Mouse (Mus musculus): ENCODE data around the gene Nufip1.
"Not testable (repeated sequence)": the region's sequence is repeated elsewhere in the genome, so short reads cannot be mapped to it uniquely, and the experiment has no call there.

The Nufip1 gene

DNA sequence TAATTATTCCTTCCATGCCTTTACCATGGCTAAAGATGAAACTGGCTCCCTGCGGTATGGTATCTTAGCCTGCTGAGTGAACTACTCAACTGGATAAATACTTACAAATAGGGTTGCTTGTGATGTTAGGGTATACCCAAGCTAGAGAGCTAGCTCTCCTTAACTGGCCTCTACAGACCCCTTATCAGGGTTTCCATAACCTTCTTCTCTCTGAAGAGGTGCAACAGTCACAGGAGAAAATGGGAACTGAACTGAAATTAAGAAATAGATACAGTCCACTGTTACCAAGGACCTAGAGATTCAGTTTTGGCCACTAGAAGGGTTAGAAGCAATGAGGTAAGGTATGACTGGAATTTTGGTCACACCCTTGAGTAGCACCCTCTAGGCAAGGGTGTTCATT lies 34.6 kb downstream of the Nufip1 start:
- no peak for DNase-seq (ENCODE audit: low spot score in 2 of 2)

DNA sequence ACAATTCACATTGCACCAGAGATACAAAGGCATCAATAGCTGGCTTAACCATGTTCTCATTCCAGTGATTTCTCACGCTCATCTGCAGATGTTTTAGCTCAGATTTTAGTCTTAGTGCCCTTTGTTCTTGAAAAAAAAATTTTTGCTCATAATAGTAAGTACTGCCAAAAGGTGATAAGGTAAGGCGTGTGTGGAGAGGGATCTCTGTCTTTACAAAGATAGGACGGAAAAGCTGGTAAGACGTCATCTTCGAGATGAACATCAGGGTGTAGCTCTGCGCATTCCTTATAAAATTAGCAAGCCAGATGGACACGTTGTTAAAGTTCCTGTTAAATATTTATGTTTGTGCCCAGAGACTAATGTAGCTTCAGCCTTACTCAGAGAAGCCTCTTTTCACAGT lies 35.2 kb downstream of the Nufip1 start:
- DNase-seq (ENCODE audit: low spot score in 2 of 2): no peak

DNA sequence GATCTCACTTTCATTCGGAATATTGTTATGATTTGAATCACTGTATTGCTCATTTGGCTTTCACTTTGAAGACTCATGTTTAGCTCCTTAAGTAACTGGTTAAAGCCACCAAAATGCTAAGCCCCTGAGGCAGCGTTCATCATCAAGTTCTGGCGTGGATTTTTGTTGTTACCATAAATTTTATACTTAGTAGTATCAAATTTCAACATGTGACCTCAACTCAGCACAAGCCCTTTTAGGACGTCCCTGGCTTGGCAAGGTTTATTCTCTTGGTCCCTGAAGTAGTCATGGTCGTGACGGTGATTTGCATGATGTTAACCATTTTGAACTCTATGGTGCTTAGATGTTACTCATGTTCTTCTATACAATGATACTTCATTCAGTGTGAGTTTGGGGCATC lies 36.4 kb downstream of the Nufip1 start:
- no peak for DNase-seq (ENCODE audit: low spot score in 2 of 2)

DNA sequence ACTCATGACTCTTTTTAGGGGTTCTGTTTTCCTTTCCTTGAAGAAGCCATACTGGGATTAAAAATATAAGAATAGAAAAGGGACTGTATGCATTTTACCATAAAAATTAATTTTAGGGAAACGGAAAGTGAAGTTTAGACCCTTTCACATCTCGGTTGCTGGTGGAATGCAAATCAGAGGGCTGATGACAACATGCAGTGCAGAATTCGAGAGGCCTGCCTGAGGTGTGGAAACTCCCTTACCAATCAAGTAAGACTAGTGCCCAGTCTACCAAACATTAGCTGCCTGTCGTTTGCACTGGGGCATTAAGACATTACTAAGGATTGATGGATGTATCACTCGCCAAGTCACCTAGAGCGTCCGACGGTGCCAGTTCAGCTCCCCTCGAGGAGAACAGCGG lies 37.6 kb downstream of the Nufip1 start:
- no peak for DNase-seq (ENCODE audit: low spot score in 2 of 2)

DNA sequence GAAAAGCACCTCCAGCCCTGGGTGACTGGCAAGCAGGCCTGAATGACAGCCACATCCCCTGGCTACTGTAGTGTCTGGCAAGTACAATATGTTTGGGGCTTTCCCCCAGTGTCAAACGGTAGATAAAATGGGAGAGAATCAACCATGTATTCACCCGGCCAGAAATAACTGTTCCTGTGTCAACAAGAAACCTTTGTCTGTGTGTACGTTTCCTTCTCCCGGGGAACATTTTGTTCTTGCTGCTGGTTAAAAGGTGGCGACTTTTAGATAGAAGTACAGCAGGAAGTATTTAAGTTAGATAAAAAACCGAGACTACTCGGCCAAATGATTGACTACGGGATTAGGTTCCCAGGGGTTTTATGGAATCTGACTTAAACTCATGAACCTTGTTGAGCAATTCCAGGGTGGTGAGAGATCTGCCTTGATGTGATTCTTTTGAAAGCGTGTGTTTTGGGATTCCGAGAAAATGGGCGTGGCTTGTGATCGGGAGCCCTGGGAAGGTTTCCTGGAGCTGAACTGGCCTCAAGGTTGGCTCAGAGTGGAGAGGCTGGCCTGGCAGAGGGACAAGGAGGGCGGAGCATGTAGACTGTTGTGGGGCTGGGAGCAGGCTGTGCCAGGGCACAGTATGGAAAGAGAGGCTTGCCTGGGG lies 39.0 kb downstream of the Nufip1 start:
- DNase-seq (ENCODE audit: low spot score in 2 of 2): peak; percentile 57 to 77

DNA sequence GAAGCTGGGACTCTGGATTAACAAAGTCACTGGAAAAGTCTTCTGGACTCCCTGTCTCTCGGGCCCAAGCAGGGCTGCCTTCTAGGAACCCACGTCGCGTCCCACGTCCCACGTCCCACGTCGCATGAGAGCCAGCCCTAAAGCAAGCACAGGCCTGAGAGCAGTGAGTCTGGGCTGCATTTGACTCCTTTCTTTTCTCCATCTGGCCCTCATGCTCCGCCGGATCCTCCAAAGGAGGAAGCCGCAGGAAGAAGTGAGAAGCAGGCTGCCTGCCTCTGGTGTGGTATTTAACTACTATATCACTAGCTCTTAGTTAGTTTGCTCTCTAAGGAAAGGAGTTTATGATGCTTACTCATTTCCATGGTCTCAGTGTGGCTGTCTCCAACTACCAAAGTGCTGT lies 39.8 kb downstream of the Nufip1 start:
- DNase-seq (ENCODE audit: low spot score in 2 of 2): no peak

DNA sequence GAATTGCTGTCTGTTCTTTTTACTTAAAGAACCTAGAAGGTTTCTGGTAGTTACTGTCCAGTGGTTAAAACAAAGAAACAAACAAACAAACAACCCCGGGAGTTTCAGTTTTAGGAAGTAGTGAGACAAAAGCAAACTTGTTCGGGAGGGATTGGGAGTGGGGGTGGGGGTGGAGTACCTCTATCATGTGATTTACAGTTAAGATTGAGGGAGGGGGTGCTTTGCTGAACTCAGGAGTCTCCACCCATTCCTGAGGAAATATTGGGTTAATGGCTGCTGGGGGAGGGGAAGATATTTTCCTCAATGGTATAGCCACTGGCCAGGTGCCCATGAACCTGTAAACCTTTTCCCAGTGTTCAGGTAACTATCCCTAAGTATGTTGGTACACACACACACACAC lies 40.3 kb downstream of the Nufip1 start:
- DNase-seq (ENCODE audit: low spot score in 2 of 2): no peak

DNA sequence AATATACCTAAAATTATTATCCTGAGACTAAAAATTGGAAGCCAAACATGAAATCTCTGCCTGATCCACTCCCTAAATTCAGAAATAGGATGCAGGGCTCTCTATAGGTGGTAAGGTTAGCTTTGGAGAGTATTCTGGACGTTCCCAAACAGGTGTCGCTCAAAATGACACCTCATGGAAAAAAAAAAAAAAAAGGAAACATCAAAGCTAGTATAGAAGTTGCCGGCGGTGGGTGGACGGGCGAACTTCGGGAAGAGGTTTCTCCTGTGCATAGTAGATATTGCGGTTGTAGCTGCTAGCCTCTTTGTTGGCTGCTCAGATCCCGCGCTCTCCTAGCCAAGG lies 41.1 kb downstream of the Nufip1 start:
- no peak for DNase-seq (ENCODE audit: low spot score in 2 of 2)

DNA sequence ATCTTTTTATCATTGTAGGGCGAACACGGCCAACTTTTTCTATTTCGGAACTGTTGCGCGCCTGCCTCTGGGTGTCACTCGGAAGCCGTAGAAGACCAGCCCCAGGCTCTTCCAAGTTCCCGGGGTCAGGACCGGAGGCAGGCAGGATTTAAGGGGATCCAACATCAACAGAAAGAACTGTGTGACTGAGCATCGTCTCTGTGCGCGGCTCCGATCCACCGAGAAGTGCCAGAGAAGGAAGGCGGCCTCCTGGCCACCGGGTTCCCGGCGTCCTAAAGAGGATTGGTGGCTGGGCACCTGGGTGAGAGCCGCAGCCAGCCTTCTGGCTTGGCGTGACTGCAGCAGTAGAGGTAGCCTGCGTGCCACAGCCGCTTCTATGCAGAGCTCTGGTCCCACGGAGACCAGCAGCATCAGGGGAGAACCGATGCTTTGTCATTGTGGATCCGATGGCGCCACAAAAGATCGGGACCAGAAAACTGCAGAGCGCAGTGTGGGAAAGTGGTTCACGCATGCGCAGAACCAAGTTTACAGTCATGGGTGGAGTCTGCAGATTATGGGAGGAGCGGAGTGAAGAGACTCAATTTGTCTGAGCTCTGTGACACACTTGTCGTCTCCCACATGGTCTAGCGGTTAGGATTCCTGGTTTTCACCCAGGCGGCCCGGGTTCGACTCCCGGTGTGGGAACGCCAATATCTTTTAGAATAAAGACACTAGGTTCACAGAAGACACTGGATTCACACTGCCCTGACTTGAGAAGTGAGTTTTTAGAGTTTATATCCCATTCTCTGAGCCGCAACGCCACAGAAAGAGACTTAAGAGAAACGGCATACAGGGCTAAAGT lies 41.7 kb downstream of the Nufip1 start:
- peak; percentile 89 to 91 for DNase-seq (ENCODE audit: low spot score in 2 of 2)

DNA sequence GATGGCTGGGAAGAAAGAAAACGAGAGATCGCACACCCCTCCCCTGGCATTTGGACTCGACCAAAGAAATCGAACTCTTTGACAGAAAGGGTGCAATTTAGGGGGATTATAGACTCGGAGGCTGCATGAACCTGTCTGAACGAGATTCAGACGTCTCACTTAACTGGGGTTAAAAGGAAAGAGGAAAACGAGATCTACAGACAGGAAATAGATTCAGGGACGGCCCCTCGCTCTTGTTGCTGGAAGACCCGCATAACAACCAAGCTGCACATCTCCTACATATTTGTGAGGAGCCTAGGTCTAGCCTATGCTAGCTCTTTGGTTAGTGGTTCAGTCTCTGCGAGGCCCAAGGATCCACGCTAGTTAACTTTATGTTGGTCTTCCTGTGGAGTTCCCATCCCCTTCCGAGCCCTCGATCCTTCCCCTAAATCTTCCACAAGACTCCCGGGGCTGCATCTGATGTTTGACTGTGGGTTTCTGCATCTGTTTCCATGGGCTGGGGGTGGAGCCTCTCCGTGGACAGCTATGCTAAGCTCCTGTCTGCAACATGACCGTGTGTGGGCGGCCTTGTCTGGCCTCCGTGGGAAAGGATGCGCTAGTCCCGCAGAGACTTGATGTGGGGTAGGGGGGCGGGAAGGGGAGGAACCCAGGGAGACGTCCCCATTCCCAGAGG lies 42.4 kb downstream of the Nufip1 start:
- DNase-seq (ENCODE audit: low spot score in 2 of 2): no peak

DNA sequence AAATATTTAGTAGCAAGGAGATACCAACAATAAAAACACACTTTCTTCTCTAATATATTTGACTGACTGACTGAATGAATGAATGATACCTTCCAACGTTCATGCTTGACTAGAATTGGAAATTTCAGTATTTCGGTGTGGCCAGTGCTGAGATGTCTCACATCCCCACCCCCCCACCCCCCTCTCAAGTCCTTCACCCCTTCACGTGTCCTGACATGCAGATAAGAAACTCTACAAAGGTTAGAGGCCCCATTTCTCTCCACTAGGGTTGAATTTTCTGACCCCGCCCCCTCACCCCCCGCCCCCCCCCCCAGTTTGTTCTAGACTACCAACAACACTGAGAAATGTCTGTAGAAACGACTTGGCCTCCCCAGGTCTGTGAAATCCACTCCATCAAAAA lies 43.1 kb downstream of the Nufip1 start:
- DNase-seq (ENCODE audit: low spot score in 2 of 2): no peak

DNA sequence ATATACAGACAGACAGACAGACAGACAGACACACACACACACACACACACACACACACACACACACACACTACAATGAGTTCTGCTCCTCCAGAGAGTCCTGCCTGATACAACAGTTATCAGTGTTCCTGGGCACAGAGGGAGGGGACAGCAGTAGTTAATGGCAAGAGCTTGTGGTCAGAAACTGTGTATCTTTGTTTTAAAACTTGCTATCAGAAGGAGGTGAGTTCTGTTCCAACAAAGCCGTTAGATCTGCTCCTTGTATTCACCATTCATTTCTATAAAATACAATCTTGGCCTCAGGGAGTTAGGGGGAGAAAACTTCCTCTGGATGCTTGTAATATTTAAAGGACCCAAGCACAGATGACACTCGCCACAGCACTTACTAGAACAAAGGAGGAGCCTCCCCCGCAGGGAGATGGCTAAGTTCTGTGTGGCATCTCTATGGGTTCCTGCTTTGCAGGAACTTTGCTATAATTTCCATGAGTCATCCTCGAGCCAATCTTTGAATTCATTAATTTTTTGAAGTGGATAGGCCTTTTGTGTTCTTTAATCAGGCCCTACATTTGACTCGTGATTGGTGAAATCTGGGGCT lies 47.6 kb downstream of the Nufip1 start:
- no peak for DNase-seq (ENCODE audit: low spot score in 2 of 2)

DNA sequence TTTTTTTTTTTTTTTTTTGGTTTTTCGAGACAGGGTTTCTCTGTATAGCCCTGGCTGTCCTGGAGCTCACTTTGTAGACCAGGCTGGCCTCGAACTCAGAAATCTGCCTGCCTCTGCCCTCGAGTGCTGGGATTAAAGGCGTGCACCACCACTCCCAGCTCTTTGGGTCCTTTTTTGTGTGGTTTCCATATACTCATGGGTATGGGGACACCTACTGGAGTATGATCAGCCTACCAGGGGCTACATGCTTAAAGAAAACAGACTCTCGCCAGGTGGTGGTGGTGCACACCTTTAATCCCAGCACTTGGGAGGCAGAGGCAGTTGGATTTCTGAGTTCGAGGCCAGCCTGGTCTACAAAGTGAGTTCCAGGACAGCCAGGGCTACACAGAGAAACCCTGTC lies 49.9 kb downstream of the Nufip1 start:
- not testable (repeated sequence) for DNase-seq (ENCODE audit: low spot score in 2 of 2)

DNA sequence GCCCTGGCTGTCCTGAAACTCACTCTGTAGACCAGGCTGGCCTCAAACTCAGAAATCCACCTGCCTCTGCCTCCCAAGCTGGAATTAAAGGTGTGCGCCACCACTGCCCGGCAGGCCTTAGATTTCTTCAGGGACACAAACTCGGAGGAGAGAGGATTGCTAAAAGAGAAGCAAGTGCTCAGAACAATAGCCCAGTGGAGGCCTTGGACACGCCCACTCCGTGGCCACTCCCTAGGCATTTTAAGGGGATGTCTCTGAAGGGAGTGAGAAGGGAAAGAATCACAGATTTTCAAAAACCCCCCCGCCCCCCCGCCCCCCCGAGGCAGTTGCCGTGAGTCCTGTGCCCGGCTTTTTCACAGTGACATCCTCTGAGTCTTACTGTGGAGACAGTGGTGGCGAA lies 53.5 kb downstream of the Nufip1 start:
- DNase-seq (ENCODE audit: low spot score in 2 of 2): no peak

DNA sequence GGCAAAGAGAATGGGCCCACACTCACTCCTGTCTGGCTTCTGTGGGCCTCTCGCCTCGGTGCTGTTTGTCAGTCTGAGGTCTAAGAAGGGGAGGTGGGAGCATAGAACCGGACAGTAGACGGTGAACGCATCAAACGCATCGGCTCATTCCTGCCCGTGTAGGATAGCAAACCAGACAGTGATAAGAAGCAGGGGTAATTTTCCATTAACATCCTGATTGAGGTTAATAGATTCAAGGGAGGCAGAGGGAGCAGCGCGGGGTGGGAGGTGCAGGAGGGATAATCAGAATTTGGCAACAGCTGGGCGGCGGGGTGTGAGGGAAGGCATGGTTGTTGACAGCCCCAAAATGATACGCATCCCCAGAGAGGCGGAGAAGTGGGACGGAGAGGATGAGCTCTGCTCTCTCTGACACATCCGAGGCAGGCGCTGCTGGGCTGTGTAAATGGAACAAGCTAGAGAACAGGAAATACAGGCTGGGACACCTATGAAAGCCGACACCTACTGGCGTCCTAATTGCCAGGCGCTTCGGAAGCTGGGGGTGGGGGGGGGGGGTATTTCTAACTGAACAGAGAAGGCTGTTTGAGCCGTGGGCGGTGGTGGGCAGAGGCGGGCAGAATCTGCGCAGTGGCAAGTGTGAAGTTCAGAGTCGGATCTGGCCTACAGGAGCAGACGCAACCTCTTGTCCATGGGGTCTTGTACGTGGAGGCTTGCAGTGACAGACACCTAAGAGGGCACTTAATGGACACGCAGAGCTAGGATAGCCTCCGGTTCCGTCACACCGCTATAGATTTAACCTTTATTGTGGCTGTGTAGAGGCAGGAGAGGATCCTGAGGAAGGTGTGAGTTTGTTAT lies 54.4 kb downstream of the Nufip1 start:
- DNase-seq (ENCODE audit: low spot score in 2 of 2): no peak

DNA sequence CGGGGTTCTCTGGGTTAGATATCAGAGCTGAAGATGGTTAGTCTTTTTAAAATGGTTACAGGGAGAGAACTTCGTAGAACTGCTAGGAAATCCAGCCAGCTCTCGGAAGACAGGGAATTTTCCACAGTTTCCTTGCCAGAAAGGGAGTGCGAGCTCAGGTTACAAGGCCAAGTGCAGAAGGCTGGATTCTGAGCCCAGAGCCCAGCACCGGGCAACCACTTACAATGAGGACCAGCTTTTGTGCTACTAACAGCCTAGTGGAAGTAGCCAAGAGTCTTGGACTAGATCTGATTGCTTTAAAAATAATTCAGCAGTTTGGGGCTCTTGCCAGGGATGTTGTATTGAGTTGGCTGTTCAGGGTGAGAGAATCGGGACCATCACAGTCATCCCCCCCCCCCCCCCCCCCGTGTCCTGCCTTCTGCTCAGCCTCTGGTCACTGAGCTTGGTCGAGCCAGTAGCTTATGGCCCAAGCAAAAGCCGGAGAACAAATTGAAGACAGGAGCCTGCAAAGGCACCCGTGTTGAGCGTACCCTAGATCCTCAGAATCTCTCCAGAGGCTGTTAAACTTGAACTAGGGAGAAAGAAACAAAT lies 59.3 kb downstream of the Nufip1 start:
- no peak for DNase-seq (ENCODE audit: low spot score in 2 of 2)

DNA sequence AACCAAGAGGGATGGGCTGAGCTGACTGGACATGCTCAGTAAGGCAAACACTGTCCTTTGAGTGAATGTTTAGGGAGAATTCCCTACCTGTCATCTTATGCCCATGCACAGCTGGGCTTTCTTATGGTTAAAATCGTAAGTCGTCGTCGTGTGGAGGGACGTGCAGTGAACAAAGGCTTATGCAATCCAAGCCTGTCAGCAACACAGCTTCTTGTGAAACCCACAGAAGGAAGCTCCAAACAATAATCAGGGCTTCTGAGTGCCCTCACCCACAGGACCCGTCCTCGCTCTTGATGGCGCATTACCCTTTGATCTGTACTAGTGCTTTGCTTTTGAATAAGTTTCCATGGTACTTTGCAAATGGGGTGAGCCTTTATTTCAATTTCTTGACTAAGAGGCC lies 60.6 kb downstream of the Nufip1 start:
- DNase-seq (ENCODE audit: low spot score in 2 of 2): no peak

DNA sequence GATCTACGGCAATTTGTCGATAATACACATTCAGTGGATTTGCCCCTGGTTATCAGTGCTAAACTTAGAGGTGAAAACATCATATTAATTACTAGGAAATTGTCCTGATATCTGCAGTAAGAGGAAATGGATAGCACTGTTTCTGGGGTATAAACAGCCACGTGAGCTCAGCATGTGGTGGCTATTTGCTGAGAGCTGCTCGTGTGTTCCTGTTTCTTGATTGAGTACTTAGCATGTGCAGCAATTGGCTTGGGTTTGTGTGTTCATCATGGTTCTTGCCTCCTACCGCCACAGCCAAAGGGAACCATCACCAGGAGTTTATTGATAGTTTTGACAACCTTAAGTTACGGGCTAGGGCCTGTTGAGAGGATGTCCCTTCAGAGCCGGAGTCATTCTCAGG lies 63.6 kb downstream of the Nufip1 start:
- DNase-seq (ENCODE audit: low spot score in 2 of 2): no peak

DNA sequence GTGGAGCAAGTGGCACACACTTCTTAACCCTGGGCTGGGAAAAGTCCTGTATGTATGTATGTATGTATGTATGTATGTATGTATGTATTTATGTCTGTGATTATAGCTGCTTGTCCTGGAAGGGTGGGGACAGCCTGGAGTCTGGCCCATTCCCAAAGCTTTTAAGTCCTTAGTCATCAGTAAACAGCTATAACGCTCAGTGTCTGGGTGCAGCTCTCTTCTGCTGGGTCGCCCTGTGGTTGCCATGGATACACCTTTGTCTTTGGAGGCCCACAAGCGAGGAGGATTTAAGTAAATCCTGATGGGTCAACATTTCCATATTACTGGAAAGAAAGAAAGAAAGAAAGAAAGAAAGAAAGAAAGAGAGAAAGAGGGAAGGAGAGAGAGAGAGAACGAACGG lies 65.1 kb downstream of the Nufip1 start:
- no peak for DNase-seq (ENCODE audit: low spot score in 2 of 2)

DNA sequence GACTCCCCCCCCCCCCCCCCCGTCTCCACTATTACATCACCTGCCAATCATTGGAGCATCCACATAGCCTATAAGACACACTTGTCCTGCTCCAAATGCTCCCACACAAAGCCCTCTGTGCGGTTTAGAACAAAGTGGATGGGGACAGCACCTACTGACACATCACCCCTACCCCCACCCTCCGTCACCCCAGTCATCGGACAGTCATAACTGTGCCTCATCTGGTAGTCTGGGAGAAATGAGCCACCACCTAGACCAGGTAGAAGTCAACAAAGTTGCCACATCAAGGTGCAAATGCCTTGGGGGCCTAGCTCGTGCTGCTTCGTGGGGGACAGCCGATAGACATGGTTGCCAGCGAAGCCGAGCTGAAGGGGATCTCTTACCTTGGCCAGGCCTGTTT lies 66.5 kb downstream of the Nufip1 start:
- no peak for DNase-seq (ENCODE audit: low spot score in 2 of 2)

DNA sequence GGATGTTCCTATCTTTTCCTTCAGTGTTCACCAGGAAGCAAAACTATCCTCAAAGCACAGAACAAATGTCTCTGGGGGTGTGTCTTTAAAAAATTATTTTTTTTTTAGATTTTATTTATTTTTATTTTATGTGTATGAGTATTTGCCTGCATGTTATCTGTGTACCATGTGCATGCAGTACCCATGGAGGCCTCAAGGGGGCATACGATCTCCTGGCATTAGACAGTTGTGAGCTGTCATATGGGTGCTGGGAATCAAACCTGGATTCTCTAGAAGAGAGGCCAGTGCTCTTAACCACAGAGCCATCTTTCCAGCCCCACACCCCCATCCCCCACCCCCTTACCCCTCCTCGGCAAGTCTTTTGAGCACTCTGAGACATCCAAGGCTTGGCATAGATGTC lies 67.8 kb downstream of the Nufip1 start:
- DNase-seq (ENCODE audit: low spot score in 2 of 2): no peak

Measured in urinary bladder, adult 18-20 months (tissue).